Mouse (Mus musculus): ENCODE measurements around the gene Gldn. TPM values are rescaled to one million over a fixed set of nuclear protein-coding genes. Genes with fewer than 3 reads are reported as not detected.

Gene Gldn
- total and polyA plus RNA-seq, 2 experiments from 2014 or later = not detected

DNA sequence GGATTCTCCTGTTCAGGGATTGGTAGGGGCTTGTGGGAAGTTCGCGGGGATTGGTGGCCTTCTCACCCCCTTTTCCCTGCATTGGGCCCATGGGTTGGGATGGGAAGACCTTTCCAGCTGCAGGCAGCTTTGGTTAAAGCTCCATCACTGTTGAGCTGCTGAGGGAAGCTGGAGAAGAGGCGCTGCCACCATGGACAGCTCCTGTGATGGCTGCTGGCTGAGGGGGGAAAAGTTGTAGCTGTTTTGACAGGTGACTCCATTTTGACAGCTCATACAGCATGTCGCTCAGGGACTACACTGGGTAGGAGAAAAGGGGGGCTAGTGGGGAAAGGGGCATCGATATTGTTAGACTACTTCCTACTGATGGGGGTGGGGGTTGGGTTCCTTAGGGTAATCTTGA, 15.4 kb upstream of the Gldn start:
- H3K4me1 ChIP-seq (ENCODE audit: control insufficient read depth, insufficient read depth) = no peaks in the 10 kb centered on the region
- no peak overlapping the region for H3K4me3 ChIP-seq (ENCODE audit: low read depth, low read length)
- TF ChIP-seq CTCF (IDR thresholded peaks at IDR 0.05; ENCODE audit: low read depth) = no peak
- TF ChIP-seq EP300 (IDR thresholded peaks at IDR 0.05; ENCODE audit: low read depth) = no peak
- ATAC-seq (ENCODE audit: insufficient read depth, low read depth) = no peak
- 27% methylated on average over 5 of the region's 5 CpGs for WGBS
- H3K27ac ChIP-seq (ENCODE audit: low read depth) = no peak overlapping the region
- H3K27me3 ChIP-seq (ENCODE audit: control insufficient read depth, insufficient read depth, low read length) = no peaks in the 10 kb centered on the region
- no peak overlapping the region for H3K9ac ChIP-seq (replicated peaks; ENCODE audit: low read depth, low read length)
- no peaks in the 10 kb centered on the region for H3K36me3 ChIP-seq (replicated peaks; ENCODE audit: control insufficient read depth, insufficient read depth, low read length)
- no peak overlapping the region for H3K4me2 ChIP-seq (ENCODE audit: low read depth, low read length)
- no peaks in the 10 kb centered on the region for H3K9me3 ChIP-seq (replicated peaks; ENCODE audit: control insufficient read depth, low read length)
- no peak for DNase-seq (ENCODE audit: low spot score)

DNA sequence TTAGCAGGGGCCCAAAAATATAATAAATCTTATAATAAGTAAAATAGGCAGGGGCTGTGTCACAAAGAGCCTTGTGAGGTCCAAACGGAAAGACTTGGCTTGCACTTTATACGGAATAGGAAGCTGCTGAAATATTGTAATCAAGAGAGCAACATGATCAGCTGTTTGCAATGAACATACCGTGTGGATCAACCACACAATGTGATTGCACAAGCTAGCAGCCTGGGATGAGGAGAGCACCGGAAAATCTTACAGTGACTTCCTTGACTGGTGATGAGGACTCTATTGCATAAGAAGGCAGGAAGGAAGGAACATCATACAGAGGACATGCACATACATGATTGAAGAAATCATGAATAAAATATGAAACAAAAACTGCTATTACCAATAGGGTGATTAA, 11.0 kb upstream of the Gldn start:
- TF ChIP-seq CTCF (IDR thresholded peaks at IDR 0.05; ENCODE audit: low read depth) (no peak), EP300 (IDR thresholded peaks at IDR 0.05; ENCODE audit: low read depth) (no peak)
- no peak for ATAC-seq (ENCODE audit: insufficient read depth, low read depth)
- 80% methylated on average over 4 of the region's 4 CpGs for WGBS

DNA sequence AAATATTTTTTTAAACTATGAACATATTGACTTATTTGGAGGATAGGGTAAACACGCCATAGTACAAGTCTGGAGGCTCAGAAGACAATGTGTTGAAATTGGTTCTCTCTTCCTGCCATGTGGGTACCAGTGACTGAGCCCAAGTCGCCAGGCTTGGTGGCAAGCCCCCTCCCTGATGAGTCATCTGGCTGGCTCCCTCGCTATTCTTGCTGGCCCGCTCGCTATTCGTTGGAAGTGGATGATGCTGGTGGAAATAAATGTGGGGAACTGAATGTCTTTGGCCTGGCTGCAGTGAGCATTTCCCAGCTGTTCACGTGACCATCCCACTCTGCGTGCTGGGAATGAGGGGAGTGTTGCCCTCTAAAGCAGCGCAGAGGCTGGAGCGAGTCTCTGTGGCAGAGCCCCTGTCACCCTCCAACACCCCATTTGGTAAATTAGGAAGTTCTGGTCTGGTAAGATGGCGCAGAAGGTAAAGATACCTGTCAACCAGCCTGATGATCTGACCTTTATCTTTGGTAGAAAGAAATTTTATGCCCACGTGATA, 7.2 kb upstream of the Gldn start:
- H3K36me3 ChIP-seq (replicated peaks; ENCODE audit: control insufficient read depth, insufficient read depth, low read length) = no peaks in the 10 kb centered on the region
- no peak for TF ChIP-seq CTCF (IDR thresholded peaks at IDR 0.05; ENCODE audit: low read depth)
- no peak for TF ChIP-seq EP300 (IDR thresholded peaks at IDR 0.05; ENCODE audit: low read depth)
- no peaks in the 10 kb centered on the region for H3K4me1 ChIP-seq (ENCODE audit: control insufficient read depth, insufficient read depth)
- ATAC-seq (ENCODE audit: insufficient read depth, low read depth) (no peak), DNase-seq (ENCODE audit: low spot score) (no peak)
- no peaks in the 10 kb centered on the region for H3K9me3 ChIP-seq (replicated peaks; ENCODE audit: control insufficient read depth, low read length)
- WGBS = 72% methylated on average over 12 of the region's 12 CpGs
- H3K27ac ChIP-seq (ENCODE audit: low read depth) = no peak overlapping the region
- H3K4me2 ChIP-seq (ENCODE audit: low read depth, low read length) = no peak overlapping the region
- H3K9ac ChIP-seq (replicated peaks; ENCODE audit: low read depth, low read length) = no peak overlapping the region
- H3K4me3 ChIP-seq (ENCODE audit: low read depth, low read length) = no peak overlapping the region
- H3K27me3 ChIP-seq (ENCODE audit: control insufficient read depth, insufficient read depth, low read length) = 0 out of 2 replicates have a peak, but pooled peaks cover 1% of the 10 kb centered on the region

More for the DNA sequence above, 11.0 kb upstream of the Gldn start:
- no peaks in the 10 kb centered on the region for H3K4me1 ChIP-seq (ENCODE audit: control insufficient read depth, insufficient read depth)
- no peak overlapping the region for H3K9ac ChIP-seq (replicated peaks; ENCODE audit: low read depth, low read length)
- H3K4me3 ChIP-seq (ENCODE audit: low read depth, low read length) = no peak overlapping the region
- H3K4me2 ChIP-seq (ENCODE audit: low read depth, low read length) = no peak overlapping the region
- DNase-seq (ENCODE audit: low spot score) = no peak
- no peaks in the 10 kb centered on the region for H3K9me3 ChIP-seq (replicated peaks; ENCODE audit: control insufficient read depth, low read length)
- H3K27me3 ChIP-seq (ENCODE audit: control insufficient read depth, insufficient read depth, low read length) = no peaks in the 10 kb centered on the region
- no peak overlapping the region for H3K27ac ChIP-seq (ENCODE audit: low read depth)
- no peaks in the 10 kb centered on the region for H3K36me3 ChIP-seq (replicated peaks; ENCODE audit: control insufficient read depth, insufficient read depth, low read length)

DNA sequence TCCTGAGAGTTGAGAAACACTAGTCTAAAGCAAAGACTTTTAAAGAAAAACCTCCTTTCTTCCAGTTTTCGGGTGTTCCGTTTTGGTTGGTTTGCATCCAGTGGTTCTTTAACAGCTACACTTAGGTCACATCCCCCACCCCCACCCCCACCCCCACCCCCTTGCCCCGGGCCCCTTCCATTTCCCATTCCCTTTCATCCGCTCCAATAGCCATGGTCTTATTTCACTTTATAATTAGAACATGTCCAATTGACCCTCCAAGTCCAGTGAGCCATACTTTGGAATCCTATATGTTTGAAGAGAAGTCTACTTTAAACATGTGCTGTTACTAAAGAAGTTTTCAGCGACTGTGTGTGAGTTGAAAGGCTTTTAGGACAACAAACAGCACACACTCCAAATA, 1.5 kb downstream of the Gldn start:
- Histone ChIP-seq H3K27ac (ENCODE audit: low read depth) (no peak overlapping the region), H3K9me3 (replicated peaks; ENCODE audit: control insufficient read depth, low read length) (no peaks in the 10 kb centered on the region), H3K4me3 (ENCODE audit: low read depth, low read length) (no peak overlapping the region), H3K9ac (replicated peaks; ENCODE audit: low read depth, low read length) (no peak overlapping the region), H3K27me3 (ENCODE audit: control insufficient read depth, insufficient read depth, low read length) (peaks cover 21% of the 10 kb centered on the region), H3K4me2 (ENCODE audit: low read depth, low read length) (no peak overlapping the region), H3K4me1 (ENCODE audit: control insufficient read depth, insufficient read depth) (no peaks in the 10 kb centered on the region), H3K36me3 (replicated peaks; ENCODE audit: control insufficient read depth, insufficient read depth, low read length) (no peaks in the 10 kb centered on the region)
- TF ChIP-seq CTCF (IDR thresholded peaks at IDR 0.05; ENCODE audit: low read depth) (no peak), EP300 (IDR thresholded peaks at IDR 0.05; ENCODE audit: low read depth) (no peak)
- ATAC-seq (ENCODE audit: insufficient read depth, low read depth) (no peak), DNase-seq (ENCODE audit: low spot score) (no peak)
- WGBS = 70% methylated on average over 5 of the region's 5 CpGs

DNA sequence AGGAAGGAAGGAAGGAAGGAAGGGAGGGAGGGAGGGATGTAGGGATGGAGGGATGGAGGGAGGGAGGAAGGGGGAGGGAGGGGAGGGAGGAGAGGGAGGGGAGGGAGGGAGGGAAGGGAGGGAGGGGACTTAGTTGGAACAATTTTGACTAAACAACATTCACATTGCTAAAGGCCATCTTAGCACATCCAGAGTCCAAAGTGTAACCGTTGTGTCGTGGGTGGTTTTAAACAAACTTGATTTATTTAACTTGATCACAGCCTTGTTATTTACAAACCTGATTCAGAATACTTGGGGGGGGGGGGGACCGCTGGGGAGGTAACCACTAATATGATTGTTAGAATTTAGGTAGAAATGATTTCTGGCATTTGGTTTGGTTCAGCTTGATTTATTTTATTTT, 13.1 kb downstream of the Gldn start:
- Histone ChIP-seq H3K36me3 (replicated peaks; ENCODE audit: control insufficient read depth, insufficient read depth, low read length) (no peaks in the 10 kb centered on the region), H3K9ac (replicated peaks; ENCODE audit: low read depth, low read length) (no peak overlapping the region), H3K27ac (ENCODE audit: low read depth) (no peak overlapping the region), H3K4me1 (ENCODE audit: control insufficient read depth, insufficient read depth) (no peaks in the 10 kb centered on the region), H3K4me3 (ENCODE audit: low read depth, low read length) (no peak overlapping the region), H3K4me2 (ENCODE audit: low read depth, low read length) (no peak overlapping the region), H3K27me3 (ENCODE audit: control insufficient read depth, insufficient read depth, low read length) (no peaks in the 10 kb centered on the region), H3K9me3 (replicated peaks; ENCODE audit: control insufficient read depth, low read length) (no peaks in the 10 kb centered on the region)
- no peak for ATAC-seq (ENCODE audit: insufficient read depth, low read depth)
- TF ChIP-seq CTCF (IDR thresholded peaks at IDR 0.05; ENCODE audit: low read depth) (no peak), EP300 (IDR thresholded peaks at IDR 0.05; ENCODE audit: low read depth) (no peak)
- no peak for DNase-seq (ENCODE audit: low spot score)
- 62% methylated on average over 3 of the region's 3 CpGs for WGBS

DNA sequence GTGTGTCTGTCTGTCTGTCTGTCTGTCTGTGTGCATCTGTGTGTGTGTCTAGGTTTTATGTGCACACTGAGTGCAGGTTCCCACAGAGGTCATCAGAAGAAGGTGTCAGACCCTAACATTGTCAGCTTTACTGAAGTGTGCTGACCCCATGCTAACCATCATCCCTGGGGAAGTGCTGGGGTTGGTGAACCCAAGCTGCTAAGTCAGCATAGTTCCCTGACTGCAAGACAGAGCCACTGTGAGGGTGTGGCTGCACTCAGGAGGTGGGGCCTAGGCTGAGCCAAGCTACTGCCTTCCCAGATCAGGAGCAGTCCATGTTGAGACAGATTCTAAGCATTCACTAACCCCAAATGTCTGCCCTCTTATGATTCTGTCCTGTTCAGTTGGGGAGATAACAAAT, 13.5 kb downstream of the Gldn start:
- no peak for TF ChIP-seq EP300 (IDR thresholded peaks at IDR 0.05; ENCODE audit: low read depth)
- TF ChIP-seq CTCF (IDR thresholded peaks at IDR 0.05; ENCODE audit: low read depth) = no peak
- H3K36me3 ChIP-seq (replicated peaks; ENCODE audit: control insufficient read depth, insufficient read depth, low read length) = no peaks in the 10 kb centered on the region
- H3K27me3 ChIP-seq (ENCODE audit: control insufficient read depth, insufficient read depth, low read length) = no peaks in the 10 kb centered on the region
- no peaks in the 10 kb centered on the region for H3K9me3 ChIP-seq (replicated peaks; ENCODE audit: control insufficient read depth, low read length)
- H3K4me3 ChIP-seq (ENCODE audit: low read depth, low read length) = no peak overlapping the region
- DNase-seq (ENCODE audit: low spot score) (no peak), ATAC-seq (ENCODE audit: insufficient read depth, low read depth) (no peak)
- H3K27ac ChIP-seq (ENCODE audit: low read depth) = no peak overlapping the region
- H3K4me2 ChIP-seq (ENCODE audit: low read depth, low read length) = no peak overlapping the region
- H3K9ac ChIP-seq (replicated peaks; ENCODE audit: low read depth, low read length) = no peak overlapping the region
- no peaks in the 10 kb centered on the region for H3K4me1 ChIP-seq (ENCODE audit: control insufficient read depth, insufficient read depth)

Measured in heart, postnatal 0 days (tissue).